Mouse (Mus musculus): ENCODE measurements around the gene Rrp1b.

DNA sequence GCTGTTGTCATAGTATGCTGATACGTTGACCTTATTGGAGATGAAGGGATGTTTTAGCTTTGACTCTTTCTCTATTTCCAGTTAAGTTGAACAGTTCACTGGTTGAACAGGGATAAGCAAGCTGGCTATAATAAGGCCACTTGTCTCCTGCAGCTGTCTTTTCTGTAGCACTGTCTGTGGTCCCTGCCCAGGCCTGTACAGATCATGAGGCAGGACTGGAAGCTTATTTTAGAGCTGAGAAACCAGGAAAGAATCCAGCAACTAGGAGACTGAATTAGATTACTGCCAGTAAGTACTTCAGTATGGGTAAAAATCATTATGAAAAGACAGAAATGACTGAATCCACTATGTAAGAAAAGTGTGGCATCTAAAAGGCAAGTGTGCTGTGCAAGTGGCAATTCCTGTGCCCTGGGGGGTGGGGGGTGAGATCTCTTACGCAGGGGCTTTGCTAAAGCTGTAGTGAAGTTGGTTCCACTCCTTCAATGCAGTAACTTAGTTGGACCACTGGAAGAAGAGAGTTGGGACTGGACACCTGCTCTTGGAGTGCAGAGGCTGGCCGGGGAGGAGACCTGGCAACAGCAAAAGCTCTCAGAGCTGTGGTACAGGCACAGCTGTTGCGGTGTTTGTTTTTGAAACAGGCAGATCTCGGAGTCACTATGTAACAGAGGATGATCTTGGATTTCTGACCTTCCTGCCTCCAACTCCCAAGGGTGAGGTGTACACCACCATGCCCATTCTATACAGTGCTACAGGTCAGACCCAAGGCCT, 17.6 kb upstream of the Rrp1b start:
- 0 out of 2 replicates have a peak, but pooled peaks have one; percentile 1 for TF ChIP-seq CTCF (IDR thresholded peaks at IDR 0.05; ENCODE audit: low read depth)
- TF ChIP-seq EP300 (IDR thresholded peaks at IDR 0.05; ENCODE audit: low read depth), result no peak

Data from heart, postnatal 0 days (tissue).